Mouse (Mus musculus) right cerebral cortex, postnatal 4 days (tissue): ENCODE measurements around the gene Tmem106a.
"Not testable (repeated sequence)": the region's sequence is repeated elsewhere in the genome, so short reads cannot be mapped to it uniquely, and the experiment has no call there.

Source experiments
- DNase-seq: peaks from one replicate; pipeline ENCODE4 v3.0.0-alpha.2; 2022

Tmem106a gene

DNA sequence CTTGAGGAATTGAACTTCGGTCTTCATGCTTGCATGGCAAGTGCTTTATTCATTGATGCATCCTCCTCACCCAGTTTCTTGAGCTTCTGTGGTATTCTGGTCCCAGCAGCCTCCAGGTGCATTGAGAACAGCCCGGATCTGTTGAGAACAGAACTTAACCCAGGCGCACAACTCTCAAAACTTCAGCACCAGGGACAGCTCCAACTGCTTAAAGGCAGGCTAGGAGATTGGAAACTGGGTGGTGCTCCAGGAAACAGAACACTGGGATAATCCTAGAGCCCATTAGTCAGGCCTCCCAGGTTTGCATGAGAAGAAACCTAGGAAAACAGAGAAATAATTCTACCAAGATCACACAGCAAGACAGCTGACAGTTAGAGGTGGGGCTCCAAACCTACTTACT lies 20.4 kb downstream of the Tmem106a start:
- DNase-seq: no peak

DNA sequence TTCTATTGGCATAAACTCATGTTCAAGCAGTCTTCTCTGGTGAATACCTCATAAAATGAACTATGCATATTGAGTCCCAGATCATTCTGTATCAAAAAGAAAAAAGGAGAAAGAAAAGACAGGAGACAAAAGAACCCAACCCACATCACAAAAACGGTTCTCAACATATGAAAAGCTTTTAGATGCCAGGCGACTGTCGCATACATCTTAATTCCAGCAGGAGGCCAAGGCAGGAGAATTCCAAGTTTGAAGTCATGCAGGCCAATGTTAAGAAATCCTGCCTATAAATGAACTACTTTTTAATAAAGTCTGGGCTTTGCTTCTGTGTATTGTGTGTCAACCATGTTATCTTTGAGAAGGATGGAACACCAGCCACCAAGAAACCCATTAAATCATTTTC lies 22.1 kb downstream of the Tmem106a start:
- no peak for DNase-seq

DNA sequence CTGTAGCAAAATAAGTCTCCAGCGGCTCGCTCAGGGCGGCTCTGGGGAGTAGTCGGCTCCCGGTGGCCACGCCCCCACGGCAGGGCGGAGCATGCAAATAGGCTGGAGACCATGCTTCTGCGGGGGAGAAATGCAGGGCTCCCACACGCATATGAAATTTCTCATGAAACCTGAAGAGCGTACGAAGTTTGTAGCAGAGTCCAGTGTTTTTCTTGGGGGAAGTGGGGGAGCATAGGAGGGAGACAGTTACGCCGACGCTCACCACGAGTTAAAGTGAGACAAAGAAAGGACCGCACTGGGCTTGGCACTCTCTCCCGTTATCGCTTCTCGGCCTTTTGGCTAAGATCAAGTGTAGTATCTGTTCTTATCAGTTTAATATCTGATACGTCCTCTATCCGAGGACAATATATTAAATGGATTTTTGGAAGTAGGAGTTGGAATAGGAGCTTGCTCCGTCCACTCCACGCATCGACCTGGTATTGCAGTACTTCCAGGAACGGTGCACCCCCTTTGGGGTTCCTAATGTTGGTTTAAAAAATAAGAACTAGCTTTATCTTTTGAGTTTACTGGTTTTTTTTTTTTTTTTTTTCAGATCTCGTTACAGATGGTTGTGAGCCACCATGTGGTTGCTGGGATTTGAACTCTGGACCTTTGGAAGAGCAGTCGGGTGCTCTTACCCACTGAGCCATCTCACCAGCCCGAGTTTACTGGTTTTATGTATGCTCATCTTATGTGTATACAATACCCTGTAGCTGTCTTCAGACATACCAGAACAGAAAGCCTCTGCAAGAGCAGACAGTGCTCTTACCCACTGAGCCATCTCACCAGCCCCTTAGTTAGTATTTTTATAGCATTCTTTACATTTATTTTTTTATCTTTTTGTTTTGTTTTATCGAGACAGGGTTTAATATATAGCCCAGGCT lies 22.8 kb downstream of the Tmem106a start:
- DNase-seq: peak; percentile 63

DNA sequence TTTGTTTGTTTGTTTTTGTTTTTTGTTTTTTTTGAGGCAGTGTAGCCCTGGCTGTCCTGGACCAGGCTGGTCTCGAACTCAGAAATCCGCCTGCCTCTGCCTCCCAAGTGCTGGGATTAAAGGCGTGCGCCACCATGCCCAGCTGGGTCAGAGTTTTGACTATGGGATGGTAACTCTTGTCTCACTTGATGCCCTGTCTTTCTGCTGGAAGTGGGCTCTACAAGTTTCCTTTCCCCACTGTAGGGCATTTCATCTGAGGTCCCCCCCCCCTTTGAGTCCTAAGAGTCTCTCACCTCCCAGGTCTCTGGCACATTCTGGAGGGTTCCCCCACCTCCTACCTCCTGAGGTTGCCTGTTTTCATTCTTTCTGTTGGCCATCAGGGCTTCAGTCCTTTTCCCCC lies 25.1 kb downstream of the Tmem106a start:
- not testable (repeated sequence) for DNase-seq

DNA sequence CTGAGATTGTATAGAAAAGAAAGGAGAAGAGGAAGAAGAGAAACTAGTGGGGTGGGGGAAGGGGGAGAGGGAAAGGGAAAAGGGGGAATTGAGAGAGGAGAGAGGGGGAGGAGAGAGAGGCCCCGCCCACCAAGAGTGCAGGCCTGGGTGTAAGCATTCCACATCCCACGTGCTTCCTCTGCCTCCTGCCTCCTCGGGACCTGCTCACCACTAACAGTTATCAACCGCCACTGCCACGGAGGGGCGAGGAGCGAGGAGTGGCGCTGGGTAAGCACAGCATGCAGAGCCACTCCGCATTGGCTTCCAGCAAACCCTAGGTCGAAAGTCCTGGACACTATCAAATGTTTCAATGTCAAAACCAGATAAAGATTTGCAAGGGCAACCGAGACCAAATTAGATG lies 28.4 kb downstream of the Tmem106a start:
- DNase-seq: no peak

DNA sequence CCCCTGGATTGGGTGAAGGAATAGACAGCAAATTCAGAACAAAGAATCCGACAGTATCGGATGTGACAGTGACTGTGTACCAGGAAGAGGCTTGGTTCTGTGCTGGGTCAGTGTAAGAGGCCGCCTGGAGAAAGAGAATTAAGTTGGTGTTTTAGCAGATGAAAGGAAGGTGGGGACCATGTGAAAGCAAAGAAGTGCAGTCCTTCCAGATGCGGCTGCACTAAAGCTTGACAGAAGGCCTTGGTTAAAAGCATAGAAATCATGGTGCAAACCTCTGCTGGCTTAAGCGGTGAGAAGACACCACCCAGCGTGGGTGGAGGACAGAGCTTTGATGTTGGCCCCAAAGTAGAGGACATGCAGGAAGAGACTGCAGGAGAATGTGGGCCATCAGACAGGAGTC lies 31.6 kb downstream of the Tmem106a start:
- DNase-seq: no peak

DNA sequence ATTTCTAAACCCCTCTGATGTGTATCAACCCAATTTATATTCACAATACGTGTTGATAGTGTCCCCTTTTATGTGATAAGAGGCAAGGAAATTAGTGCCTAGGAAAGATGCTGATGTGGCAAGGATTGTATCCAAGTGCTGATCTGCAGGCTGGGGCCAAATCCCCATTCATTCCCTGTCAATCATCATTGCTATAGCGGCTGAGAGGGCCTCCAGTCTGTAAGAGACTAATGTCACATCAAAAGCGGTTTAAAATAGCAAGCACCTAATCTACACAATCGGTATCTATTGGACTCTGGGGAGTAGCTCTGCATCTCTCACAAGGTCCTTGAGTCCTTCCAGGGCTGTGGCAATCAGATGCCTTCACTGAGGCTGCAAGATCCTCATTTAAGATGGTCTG lies 32.1 kb downstream of the Tmem106a start:
- no peak for DNase-seq

DNA sequence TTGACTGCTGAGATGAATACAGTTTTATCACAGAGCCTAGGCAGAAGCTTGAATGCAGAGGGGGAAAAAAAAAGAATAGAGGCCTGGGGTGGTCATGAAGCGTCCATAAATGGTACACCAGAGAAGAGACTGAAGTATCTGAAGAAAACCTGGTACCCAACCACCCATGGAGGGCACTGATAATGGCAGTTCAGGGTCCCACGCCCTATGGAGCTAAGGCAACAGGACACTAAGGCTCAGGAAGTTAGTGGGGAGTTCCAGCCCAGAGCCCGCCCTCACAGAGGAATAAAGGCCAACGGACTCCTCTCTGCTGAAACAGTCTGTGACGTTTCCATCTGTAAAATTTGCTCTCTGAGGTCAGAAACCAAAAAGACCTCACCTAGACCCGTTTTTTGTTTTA lies 33.3 kb downstream of the Tmem106a start:
- no peak for DNase-seq

DNA sequence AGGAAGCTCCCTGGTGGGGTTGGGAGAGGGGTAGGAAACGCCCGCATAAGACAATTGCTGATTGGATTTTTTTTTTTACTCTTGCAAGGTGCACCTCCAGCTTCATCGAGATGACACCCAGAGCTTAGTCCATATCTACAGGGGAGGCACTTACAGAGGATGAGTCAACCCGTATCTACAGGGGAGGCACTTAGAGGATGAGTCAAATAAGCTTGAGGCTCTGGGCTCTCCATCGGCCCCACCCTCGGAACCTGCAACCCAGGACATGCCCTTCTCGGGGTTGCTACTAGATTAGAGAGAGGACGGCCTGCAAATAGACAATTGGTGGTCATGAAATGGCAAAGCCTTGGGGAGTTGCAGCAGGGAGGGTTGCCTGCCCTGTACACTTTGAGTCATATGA lies 34.1 kb downstream of the Tmem106a start:
- DNase-seq: no peak

DNA sequence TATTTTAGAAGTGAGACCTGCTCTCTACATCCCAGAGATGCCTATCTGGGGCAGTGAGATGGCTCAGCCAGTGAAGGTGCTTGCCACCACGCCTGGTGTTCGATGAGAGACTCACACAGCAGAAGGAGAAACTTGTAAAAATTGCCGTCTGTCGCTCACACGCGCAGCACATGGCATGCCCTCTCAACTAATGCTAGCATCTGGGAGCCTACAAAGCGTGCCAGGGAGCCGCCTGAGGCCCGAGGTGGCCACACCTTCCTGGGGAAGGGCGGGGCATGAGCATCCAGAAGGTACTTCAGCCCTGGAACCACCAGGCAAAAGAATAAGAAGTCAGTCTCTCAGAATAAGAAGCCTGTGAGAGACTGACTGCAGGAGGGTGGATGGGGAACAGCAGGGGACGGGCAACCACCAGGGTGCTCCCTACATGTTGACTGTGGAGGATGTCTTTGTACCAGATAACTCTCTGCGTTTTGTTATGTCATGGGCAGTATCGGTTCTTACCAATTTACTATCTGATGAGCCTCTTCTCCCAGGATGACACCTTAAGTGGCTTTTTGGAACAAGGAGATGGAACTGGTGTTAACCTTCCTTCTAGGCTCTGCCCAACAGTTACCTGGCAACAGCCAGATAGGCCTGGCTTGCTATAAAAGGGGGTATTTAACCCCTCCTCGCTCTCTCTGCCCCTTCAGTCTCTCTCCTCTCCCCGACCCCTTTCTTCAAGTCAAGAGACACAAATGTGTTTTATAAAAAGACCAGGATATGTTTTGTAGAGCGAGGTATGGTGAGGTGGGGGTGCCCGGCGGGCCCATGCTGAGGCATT lies 35.1 kb downstream of the Tmem106a start:
- DNase-seq: no peak

DNA sequence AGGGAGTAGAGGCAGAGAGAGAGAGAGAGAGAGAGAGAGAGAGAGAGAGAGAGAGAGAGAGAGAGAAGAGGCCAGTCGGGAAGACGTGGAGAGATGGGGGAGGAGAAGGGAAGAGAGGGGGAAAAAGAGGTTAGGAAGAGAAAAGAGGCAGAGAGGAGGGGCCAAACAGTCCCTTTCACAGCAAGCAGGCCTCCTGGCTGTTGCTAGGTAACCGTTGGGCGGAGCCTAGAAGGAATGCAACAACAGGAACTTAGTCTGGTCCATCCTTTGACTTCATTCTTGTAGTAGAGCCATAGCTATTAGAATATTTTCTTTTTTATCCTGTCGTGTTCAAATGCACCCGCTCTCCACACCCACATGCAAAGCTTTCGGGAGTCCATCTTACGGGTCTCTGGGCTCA lies 35.8 kb downstream of the Tmem106a start:
- peak; percentile 29 for DNase-seq

DNA sequence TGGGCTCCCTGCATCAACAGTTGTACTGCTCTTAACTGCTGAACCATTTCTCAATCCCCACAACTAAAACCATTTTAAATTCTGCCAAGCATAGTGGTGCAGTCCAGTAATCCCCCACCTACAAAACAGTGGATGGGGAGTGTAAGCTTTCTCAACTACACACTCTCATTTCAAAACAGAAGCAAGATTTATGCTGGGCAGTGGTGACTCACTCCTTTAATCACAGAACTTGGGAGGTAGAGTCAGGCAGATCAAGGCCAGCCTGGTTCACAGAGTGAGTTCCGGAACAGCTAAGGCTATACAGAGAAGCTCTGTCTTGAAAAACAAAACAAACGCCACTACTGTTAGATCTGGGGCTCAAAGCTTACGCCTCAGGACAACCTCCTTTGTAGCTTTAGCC lies 36.6 kb downstream of the Tmem106a start:
- DNase-seq: no peak

DNA sequence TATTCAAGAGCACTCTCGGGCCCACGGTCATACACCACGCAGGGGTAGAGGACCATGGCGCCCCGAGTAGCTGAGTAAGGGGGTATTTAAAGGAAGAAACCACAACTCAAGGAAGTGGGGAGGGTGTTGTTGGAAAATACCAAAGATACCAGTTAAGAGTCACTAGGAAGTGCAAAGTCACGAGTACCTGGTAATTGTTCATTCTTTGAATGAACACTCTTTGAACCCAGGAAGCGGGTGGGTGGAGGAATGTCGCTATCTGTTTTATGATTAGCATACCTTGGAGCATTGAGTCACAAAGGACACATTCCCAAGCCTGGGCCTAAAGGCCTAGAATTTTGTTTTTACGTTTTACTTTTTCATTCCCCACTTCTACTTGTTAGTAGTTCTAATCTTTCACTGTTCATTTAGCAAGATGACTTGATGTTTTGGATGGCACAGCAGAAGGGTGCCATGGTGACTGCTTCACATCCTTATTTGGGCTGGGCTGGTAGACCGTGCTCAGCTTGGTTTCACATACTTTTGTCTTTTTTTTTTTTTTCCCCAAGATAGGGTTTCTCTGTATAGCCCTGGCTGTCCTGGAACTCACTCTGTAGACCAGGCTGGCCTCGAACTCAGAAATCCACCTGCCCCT lies 38.1 kb downstream of the Tmem106a start:
- not testable (repeated sequence) for DNase-seq

DNA sequence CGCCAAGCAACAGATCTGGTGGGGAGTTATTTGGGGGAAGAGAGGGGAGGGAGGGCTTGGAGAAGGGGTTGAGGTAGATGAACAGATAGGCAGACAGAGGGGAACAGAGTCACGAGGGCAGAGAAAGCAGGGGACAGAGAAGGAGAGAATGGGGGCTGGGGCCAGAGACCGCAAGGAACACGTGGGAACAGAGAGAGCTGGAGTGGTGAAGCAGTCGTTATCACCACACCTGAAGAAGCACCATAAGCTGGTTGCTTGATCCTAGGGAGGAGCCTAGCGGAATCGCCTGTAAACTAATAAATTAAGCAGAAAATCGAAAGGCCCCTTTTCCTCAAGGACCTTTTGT lies 44.6 kb downstream of the Tmem106a start:
- DNase-seq: no peak

DNA sequence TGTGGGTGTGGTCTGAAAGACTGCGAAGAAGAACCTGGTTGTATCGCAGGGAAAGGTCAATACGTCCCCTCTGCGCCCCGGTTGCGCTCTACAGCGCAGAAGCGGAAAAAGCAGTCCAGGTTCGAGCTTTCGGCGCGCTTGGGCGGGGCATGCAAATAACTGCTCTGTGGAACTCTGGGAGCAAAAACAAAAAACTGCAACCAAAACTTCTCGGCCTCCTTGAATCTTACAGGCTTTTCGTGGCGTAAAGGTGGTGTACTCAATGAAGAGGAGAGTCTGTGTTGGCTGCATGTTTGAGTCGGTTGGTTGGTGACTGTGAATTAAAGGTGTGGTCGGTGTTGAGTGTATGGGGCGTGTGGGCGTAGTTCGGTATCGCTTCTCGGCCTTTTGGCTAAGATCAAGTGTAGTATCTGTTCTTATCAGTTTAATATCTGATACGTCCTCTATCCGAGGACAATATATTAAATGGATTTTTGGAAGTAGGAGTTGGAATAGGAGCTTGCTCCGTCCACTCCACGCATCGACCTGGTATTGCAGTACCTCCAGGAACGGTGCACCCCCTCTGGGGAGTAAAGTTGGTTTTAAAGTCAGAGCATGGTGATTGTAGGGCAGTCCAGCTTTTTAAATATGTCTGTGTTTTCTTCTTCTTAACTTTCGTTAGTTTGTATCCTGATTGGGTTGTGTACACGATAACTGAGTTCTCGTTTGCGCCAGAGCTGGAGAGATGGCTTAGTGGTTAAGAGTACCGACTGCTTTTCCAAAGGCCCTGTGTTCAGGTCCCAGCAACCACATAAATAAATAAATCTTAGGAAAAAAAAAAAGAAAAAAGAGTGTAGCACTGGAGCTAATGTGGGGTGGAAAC lies 45.2 kb downstream of the Tmem106a start, which contains the start of gene Rdm1:
Gene Rdm1 (plus strand): TSS at position 201 of the 862 bp plus-strand sequence.
- DNase-seq: peak; percentile 75

DNA sequence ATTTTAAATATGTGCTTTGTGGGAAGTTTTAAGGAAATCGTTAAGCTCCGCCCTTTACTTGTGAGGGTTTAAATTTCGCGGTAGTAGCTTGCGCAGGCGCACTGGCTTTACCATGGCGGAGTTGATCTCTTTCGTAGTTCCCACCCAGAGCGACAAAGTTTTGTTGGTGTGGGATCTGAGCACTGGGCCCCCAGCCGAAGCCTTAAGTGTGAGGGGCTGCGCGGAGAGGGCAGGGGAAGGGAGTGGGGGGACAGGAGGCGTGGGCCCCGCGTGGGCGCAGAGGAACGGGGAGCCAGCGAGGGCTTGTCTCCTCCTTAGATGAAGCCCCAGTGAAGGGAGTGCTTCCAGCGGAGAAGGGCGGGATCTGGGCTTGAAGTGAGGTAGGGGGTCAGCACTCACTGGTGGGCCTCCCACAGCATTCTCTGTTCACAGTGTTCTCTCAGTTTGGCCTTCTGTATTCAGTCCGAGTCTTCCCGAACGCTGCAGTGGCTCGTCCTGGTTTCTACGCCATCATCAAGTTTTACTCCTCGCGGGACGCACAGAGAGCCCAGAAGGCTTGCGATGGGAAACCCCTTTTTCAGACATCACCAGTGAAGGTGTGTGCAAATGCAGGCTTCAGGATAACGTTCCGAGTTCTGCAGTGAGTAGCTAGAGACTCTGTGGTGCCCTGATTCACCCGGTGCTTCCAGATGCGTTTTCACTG lies 46.0 kb downstream of the Tmem106a start:
- DNase-seq: peak; percentile 90

DNA sequence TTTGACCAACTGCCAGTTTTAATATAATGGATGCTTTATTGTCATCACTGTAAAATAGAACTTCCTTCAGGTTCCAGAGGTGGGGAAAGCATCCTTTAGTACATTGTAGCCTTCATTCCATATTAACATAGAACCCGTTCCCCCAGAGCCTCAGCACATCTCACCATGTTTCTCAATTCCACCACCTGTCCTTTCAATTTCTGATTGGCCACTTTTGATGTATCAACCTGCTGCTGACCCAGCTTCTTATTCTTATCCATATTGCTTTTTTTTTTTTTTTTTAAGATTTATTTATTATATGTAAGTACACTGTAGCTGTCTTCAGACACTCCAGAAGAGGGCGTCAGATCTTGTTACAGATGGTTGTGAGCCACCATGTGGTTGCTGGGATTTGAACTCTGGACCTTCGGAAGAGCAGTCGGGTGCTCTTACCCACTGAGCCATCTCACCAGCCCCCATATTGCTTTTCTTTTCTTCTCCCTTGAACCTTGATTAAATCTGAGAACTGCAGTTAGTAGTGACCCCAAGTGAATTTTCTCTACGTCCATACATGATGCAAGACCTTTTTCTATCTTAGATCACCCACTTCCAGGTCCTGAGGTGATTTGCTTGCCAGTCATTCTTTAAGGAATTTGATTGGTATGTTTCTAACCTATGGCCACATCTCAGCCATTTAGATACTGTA lies 46.8 kb downstream of the Tmem106a start:
- DNase-seq: not testable (repeated sequence)

DNA sequence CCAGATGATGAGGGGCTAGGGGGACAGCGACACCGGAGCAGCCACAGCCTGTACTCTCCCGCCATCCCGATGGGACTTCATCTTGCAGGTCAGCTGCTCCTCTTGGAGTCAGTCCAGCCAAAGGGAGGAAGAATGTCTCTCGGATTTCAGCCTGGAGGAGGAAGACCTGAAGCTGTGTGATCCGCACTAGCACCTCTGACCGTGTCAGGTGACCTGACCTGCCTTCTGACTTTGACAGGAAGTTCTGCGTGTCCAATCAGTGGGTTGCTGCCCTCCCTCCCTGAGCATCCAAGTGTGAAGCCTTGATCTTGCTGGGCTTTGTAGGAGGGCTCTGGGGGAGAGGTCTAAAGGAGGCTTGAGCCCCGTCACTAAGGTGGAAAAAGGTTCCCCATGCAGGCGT lies 53.6 kb downstream of the Tmem106a start:
- no peak for DNase-seq

DNA sequence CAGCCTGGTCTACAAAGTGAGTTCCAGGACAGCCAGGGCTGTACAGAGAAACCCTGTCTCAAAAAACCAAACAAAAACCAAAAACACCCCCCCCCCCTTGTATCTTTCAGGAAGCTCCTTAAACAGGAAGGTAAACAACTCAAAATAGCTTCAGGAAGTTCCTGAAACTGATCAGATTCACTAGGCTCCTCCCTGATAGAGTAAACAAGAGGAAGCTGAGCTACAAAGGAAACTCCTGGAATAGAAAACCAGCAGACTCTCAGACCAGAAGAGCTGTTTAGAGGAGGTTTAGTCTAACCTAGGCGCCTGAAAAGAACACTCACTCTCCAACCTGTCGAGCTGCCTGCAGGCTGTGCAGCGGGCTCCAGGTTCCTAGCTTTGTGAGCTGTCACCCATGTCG lies 57.7 kb downstream of the Tmem106a start:
- no peak for DNase-seq

DNA sequence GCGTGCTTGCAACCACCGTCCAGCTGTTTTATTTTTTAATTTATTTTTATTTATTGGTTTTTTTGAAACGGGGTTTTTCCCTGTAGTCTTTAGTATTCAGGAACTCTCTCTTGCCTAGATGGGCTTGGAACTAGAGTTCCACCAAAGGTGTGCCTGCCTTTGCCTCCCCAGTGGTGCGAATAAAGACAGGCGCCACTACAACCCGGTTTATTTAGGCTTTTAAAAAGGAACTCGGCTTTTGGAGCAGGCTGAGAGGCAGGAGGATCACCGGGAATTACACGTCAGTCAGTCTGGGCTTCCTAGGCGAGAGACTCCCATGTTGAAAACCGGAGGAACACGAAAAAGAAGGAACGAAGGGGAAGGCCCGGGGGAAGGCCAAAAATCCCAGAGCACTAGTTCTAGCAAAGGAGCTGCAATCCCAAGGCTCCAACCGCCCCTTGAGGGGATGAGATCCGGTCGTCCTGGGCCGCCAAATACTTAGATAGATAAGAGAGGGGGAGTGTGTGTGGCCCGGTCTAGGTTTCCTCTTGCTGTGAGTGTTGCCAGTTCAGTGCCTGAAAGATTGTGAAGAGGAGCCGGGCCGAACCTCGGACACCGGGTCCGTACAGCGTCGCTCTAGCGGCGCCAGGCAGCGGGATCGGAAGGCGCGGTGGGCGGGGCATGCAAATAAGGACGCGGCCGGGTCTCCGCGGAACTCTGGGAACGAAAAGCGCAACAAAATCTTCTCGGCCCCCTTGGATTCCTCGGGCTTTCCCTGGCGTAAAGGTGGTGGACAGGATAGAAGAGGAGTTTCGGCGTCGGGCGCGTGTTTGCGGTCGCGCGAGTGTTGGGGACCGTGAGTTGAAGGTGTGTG lies 59.0 kb downstream of the Tmem106a start:
- DNase-seq: peak; percentile 82
